In genomic region chr10:22148441-22149072, GRCm38 (mm10) we compare ENCODE assay signal across 8 mouse cellular contexts. TPM values are rescaled to one million over a fixed set of nuclear protein-coding genes. Genes with fewer than 3 reads are reported as not detected.
DNase-seq lines count a peak whose midpoint lies in the region; ATAC-seq and TF ChIP-seq lines count a peak whose summit lies in the region.

No protein-coding gene starts in this region.

- peaks cover 12% of the 10 kb centered on the region for H3K4me1 ChIP-seq in heart, embryonic 10.5 days
- peaks cover 4% of the 10 kb centered on the region for H3K4me1 ChIP-seq in lung, postnatal 0 days (ENCODE audit: insufficient read depth, low read depth, low read length)
- H3K4me1 ChIP-seq in olfactory bulb, adult 2 months (ENCODE audit: control insufficient read depth, insufficient read depth, low read length) = peaks cover 23% of the 10 kb centered on the region

- peaks cover 31% of the 10 kb centered on the region for H3K27me3 ChIP-seq in heart, embryonic 10.5 days (ENCODE audit: insufficient read depth, poor library complexity, severe bottlenecking)
- H3K27me3 ChIP-seq in lung, postnatal 0 days (replicated peaks; ENCODE audit: insufficient read depth, low read length) = peaks cover 20% of the 10 kb centered on the region

- no peak for TF ChIP-seq EP300 in lung, postnatal 0 days (IDR thresholded peaks at IDR 0.05)

- H3K4me2 ChIP-seq in lung, postnatal 0 days (replicated peaks; ENCODE audit: low read depth, low read length) = peak overlapping the region; percentile 100

- peak; percentile 76 for TF ChIP-seq CTCF in lung, postnatal 0 days (IDR thresholded peaks at IDR 0.05)
- no peak for TF ChIP-seq CTCF in olfactory bulb, adult 2 months (IDR thresholded peaks at IDR 0.05; ENCODE audit: insufficient read depth, low read depth, low read length)

- H3K9me3 ChIP-seq in heart, embryonic 10.5 days = no peaks in the 10 kb centered on the region
- H3K9me3 ChIP-seq in lung, postnatal 0 days (ENCODE audit: low read length) = no peaks in the 10 kb centered on the region

- TF ChIP-seq POLR2A in olfactory bulb, adult 2 months (IDR thresholded peaks at IDR 0.05; ENCODE audit: insufficient read depth, low read depth, low read length) = no peak

- peak overlapping the region; percentile 72 for H3K9ac ChIP-seq in lung, postnatal 0 days (replicated peaks; ENCODE audit: low read depth)

- H3K4me3 ChIP-seq in heart, embryonic 10.5 days = peak overlapping the region; percentile 77
- H3K4me3 ChIP-seq in lung, postnatal 0 days (ENCODE audit: low read depth, low read length) = peak overlapping the region; percentile 75
- peak overlapping the region; percentile 42 for H3K4me3 ChIP-seq in olfactory bulb, adult 2 months (ENCODE audit: insufficient read depth, low read depth, low read length)

- WGBS in heart, embryonic 10.5 days = under 1% methylated on average over 49 of the region's 50 CpGs
- 2% methylated on average over 49 of the region's 50 CpGs for WGBS in lung, postnatal 0 days
- under 1% methylated on average over 50 of the region's 50 CpGs for WGBS in olfactory bulb, adult 2 months

- peak; percentile 17 for DNase-seq in right cerebral cortex, adult 18-20 months
- DNase-seq in right cerebral cortex, postnatal 14 days = no peak
- peak; percentile 84 for DNase-seq in embryo, embryonic 10 days (ENCODE audit: low spot score)
- peak; percentile 90 for DNase-seq in heart, embryonic 10.5 days (ENCODE audit: low spot score)
- peak; percentile 86 for DNase-seq in kidney, adult 9 months
- peak; percentile 89 for DNase-seq in lung, postnatal 0 days (ENCODE audit: low spot score)
- peak; percentile 78 for DNase-seq in urinary bladder, adult 2 months (ENCODE audit: low spot score)

- peak overlapping the region; percentile 93 for H3K27ac ChIP-seq in heart, embryonic 10.5 days
- peak overlapping the region; percentile 75 for H3K27ac ChIP-seq in lung, postnatal 0 days (ENCODE audit: low read length)
- no peak overlapping the region for H3K27ac ChIP-seq in olfactory bulb, adult 2 months (ENCODE audit: insufficient read depth, low read depth, low read length)

- ATAC-seq in lung, postnatal 0 days = peak; percentile 95

- H3K36me3 ChIP-seq in heart, embryonic 10.5 days = peaks cover 4% of the 10 kb centered on the region; the same call in 1 of the 2 replicates
- no peaks in the 10 kb centered on the region for H3K36me3 ChIP-seq in lung, postnatal 0 days (ENCODE audit: insufficient read depth, low read length)

RNA-seq across cellular contexts. Expression of gene E030030I06Rik, which starts 0.5 kb away (rescaled TPM):
- polyA plus RNA-seq in heart, embryonic 10.5 days (2016; fragmentation: Nextera tagmentation; extraction: Ambion mirVana) = 18.6 and 22.0 TPM in 2 replicates
- polyA plus RNA-seq in lung, postnatal 0 days (2015; fragmentation: Nextera tagmentation; extraction: Ambion mirVana) = 20.9 and 21.7 TPM in 2 replicates
- polyA plus RNA-seq in olfactory bulb, adult 2 months (2012; ENCODE audit: insufficient read depth, insufficient read length, low replicate concordance, missing spikeins) = not detected in 2 replicates
- polyA plus RNA-seq in urinary bladder, adult 2 months (2012; rRNA removed) = 7.0 and 10.3 TPM in 2 replicates

RNA-seq across cellular contexts. Expression of gene Raet1e, which starts 9.8 kb away (rescaled TPM):
- polyA plus RNA-seq in heart, embryonic 10.5 days (2016; fragmentation: Nextera tagmentation; extraction: Ambion mirVana) = 9.6 and 12.1 TPM in 2 replicates
- 4.6 and 5.1 TPM in 2 replicates for polyA plus RNA-seq in lung, postnatal 0 days (2015; fragmentation: Nextera tagmentation; extraction: Ambion mirVana)
- polyA plus RNA-seq in olfactory bulb, adult 2 months (2012; ENCODE audit: insufficient read depth, insufficient read length, low replicate concordance, missing spikeins) = not detected in 2 replicates
- polyA plus RNA-seq in urinary bladder, adult 2 months (2012; rRNA removed) = 6.3 and 6.7 TPM in 2 replicates

RNA-seq across cellular contexts. Expression of gene H60b, which starts 9.8 kb away (rescaled TPM):
- polyA plus RNA-seq in heart, embryonic 10.5 days (2016; fragmentation: Nextera tagmentation; extraction: Ambion mirVana) = 0.35 and 1.4 TPM in 2 replicates
- 0.19 and 0.25 TPM in 2 replicates for polyA plus RNA-seq in lung, postnatal 0 days (2015; fragmentation: Nextera tagmentation; extraction: Ambion mirVana)
- not detected in 2 replicates for polyA plus RNA-seq in olfactory bulb, adult 2 months (2012; ENCODE audit: insufficient read depth, insufficient read length, low replicate concordance, missing spikeins)
- polyA plus RNA-seq in urinary bladder, adult 2 months (2012; rRNA removed) = 0.87 and 1.4 TPM in 2 replicates
